Mouse (Mus musculus): ENCODE measurements around the gene Rab6b. TPM values are rescaled to one million over a fixed set of nuclear protein-coding genes. Genes with fewer than 3 reads are reported as not detected.

Rab6b gene
- total RNA-seq, 2 experiments from 2014 or later = 0.64 to 1.2 TPM

DNA sequence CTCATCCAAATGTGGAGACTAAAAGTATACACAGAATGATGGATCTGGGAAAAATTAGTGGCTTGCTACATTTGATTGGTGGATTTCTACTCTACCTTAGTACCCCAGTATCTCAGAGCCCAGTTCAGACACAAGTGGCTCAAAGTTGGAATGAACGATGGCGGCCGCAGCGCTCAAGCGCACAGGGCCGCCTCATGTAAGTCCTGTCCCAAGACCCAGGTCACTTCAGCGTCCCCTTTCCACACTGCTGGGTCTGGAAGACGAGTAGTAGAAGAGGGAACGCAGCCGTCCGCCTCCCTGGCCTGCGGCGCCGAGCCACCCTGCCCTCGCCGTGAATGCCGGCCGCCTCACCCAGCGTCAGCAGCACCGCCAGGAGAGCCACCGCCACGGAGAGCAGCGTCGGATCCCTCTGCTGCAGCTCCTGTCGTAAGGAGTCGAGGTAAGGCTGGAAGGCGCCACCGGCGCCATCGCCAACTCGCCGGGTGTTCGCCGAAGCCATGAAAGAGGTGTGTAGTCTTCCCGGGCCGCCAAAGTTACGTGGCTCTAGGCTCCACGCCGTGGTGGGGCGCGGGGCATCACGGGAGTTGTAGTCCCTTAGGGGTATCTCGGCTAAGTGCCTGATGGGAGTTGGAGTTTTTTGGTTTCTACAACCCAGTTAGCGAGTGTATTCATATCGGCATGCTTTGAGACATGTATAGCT is 90.1 kb downstream of the Rab6b start, which contains the start of gene Srprb:
TSS of gene Srprb (minus strand) at position 577 of the 700 bp plus-strand sequence.
- peak; percentile 95 for DNase-seq (ENCODE audit: low spot score)

DNA sequence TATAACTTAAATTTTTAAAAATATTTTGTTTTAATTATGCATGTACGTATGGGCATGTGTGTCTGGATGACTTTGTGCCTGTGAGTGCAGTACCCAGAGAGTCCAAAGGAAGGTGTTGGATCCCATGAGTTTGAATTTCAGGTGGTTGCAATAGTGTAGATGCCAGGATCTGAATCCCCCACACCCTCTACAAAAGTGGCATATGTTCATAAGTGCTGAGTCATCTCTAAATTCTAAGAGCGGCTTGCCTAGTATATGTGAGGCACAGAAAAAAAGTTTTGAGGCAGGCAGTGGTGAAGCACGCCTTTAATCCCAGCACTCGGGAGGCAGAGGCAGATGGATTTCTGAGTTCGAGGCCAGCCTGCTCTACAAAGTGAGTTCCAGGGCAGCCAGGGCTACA is 94.2 kb downstream of the Rab6b start:
- DNase-seq (ENCODE audit: low spot score) = no peak

DNA sequence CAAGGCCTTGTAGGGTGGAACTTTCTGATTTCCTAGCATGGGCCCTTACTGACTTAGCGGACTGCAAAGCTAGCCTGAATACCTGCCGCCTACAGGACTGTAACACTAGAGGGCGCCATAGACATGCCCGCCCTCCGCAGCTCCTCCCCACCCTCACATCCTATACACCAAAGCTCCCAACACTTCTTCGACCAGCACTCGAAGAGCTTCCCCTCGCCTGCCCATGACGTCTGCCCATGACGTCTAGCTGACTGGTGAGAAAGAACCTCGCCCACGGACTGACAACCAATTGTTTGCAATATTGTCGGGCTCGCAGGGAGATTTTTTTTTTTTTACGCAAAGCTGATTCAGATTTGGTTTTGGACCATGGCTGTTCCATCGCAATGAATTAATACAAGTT is 96.3 kb downstream of the Rab6b start:
- peak; percentile 59 for DNase-seq (ENCODE audit: low spot score)

GRCm38 (mm10) chr9:103208802-103209423 is 97.3 kb downstream of the Rab6b start:
- DNase-seq (ENCODE audit: low spot score) = no peak

- no peak for DNase-seq (ENCODE audit: low spot score)
These were observed 101.2 kb downstream of the Rab6b start for GRCm38 (mm10) chr9:103212654-103213420.

- DNase-seq (ENCODE audit: low spot score) = peak; percentile 30
These were observed 102.0 kb downstream of the Rab6b start for GRCm38 (mm10) chr9:103213631-103214030.

DNA sequence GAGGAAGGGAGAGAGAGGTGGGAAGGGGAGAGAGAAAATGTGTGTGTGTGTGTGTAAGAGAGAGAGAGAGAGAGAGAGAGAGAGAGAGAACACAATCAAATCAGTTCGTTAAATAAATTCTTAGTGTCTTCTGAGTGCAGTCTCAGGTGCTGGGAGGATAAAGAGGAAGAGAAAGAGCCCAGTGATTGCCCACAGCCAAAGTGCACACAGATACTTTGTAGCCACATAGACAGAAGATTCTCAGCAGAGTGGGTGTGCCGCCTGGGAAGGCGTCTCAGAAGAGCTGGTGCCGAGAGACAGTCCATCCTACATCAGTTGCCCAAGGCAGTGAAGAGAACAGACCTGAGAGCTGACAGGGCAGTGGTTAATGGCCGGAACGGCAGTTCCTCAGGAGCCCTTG is 102.7 kb downstream of the Rab6b start:
- DNase-seq (ENCODE audit: low spot score) = no peak

DNA sequence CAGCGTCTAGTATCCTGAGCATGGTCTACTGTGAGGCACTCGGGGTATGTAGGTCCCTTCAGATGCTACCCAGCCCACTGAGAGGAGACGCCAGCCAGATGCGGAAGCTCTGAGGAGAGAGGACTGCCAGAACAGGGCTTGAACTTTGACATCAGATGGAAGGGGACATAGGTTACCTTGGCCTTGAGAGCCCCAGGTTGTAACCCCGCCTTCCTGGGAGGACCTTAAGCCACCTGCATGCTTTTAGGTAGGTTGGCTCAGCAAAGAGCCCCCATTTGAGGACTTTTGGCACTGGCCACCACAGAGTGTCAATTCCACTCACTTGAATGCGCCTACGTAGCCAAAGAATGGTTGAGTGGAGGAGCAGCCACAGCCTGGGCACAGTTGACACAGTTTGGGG is 113.1 kb downstream of the Rab6b start:
- DNase-seq (ENCODE audit: low spot score) = no peak

GRCm38 (mm10) chr9:103225464-103225863 is 113.9 kb downstream of the Rab6b start:
- no peak for DNase-seq (ENCODE audit: low spot score)

DNA sequence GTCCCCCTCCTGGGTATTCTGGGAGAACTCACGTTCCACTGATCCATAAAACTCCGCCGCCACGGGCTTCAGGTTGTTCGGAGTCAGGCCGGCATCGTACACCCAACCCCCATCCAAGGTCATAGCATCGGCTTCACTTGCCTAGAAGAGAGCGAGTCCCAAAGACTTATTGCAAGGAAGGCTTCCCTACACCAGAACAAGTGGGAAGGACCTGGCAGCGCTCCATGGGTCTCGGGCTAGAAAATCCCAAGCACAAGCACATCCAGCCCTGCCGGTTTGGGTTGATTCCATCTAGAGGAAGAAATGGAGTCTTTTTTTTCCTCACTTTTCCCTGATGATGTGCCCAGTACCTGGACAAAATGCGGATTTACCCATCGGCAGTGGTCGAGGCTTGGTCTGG is 115.2 kb downstream of the Rab6b start:
- DNase-seq (ENCODE audit: low spot score) = no peak

- DNase-seq (ENCODE audit: low spot score) = no peak
These were observed 116.2 kb downstream of the Rab6b start for GRCm38 (mm10) chr9:103227760-103228159.

DNA sequence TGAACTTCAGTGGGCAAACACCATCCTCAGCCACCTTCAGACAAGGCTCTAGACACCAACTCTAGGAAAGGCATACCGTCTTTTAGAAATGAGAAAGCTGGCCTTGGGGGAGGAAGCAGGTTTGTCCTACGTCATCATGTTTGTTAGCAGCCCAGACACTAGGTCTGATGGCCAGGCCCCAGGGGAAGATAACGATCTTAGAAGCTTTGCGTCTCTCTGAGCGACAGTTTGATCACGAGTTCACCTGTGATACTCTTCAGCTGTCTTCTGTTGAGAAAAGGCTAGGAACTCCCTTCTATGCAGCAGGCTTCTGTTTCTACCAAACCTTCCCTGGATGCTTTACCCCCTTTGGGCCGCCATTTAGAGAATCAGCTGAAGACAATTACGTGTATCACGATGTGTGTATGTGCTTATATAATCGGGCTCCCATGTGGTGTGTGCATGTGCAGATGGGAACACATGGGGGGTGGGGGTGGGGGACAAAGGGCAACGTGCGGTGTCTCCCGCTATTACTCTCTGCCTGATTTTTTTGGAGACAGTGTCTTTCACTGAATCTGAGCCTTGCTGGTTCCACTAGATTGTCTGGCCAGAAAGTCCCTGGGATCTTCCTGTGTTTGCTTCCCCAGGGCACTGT is 116.9 kb downstream of the Rab6b start:
- DNase-seq (ENCODE audit: low spot score) = no peak

DNA sequence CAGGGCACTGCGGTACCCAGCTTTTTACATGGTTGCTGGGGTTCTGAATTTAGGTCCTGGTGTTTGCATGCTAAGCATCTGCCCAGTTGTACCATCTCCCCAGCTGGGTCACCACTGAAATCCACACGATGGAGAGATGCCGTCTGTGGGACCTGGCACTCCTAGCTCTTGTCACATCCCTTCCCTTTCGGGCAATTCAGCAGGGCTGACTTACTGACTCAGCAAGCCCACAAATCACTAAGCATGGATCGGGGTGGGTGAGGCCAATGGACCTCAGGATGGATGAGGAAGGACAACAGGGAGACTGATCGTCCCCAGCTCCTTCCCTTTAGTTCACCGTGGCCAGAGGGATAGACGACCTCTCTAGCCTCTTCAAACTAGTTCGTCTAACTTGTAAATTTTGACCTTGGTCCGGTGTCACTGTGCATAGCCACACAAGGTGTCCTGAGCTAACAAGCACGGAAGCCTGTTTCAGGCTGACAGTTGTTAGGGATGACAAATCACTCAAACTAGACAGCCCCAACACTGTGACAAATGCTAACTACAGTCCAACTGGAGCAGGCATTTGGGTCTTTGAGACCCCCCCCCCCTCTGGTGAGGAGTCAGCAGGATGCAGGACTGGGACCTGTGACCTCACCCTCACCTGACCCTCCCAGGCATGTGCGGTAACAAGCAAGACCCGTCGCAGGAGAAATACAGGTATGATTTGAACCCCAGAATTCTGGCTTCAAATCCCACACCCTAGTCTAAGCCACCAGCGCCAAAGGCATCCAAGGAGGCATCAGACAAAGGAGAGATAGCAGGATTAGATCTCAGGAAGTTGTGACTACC is 117.7 kb downstream of the Rab6b start:
- no peak for DNase-seq (ENCODE audit: low spot score)

DNA sequence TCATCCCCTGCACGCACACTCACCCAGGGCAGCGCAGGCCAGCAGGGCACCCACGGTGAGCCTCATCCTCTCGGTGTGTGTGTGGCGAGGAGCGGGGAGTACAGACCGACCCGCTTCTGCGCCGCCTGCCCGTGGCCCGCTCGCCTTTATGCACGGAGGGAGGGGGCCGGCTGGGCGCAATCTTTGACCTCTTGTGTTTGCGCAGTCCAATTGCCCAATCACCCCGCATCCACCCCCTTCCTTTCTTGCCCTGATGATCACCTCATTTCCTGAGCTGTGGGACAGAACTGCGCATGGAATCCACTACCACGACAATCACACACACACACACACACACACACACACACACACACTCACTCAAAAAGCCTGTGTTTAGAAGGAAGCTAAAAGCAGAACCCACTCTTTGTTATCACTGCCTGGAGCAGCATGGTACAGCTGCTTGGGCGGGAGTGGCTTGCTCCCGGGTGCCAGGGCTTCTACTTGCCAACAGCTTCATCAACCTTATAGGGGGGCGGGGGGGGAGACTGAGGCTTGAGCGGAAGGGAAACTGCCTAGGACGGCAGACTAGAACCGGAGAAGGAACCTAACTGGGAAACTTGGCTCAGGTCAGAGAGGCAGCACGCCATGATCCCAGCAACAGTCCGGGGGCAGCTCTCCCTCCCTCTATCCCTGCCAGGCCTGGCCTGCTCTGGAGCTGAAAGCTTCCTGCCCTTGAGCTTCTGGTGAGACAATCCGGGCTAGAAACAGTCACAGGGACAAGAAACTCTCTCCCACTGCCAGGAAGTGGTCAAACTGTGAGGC is 118.8 kb downstream of the Rab6b start, which contains the start of the genes Gm20425 and Trf:
TSS of gene Gm20425 (minus strand) at position 157 of the 801 bp plus-strand sequence.
TSS of gene Trf (minus strand) at position 294 of the 801 bp plus-strand sequence.
- DNase-seq (ENCODE audit: low spot score) = peak; percentile 15

DNA sequence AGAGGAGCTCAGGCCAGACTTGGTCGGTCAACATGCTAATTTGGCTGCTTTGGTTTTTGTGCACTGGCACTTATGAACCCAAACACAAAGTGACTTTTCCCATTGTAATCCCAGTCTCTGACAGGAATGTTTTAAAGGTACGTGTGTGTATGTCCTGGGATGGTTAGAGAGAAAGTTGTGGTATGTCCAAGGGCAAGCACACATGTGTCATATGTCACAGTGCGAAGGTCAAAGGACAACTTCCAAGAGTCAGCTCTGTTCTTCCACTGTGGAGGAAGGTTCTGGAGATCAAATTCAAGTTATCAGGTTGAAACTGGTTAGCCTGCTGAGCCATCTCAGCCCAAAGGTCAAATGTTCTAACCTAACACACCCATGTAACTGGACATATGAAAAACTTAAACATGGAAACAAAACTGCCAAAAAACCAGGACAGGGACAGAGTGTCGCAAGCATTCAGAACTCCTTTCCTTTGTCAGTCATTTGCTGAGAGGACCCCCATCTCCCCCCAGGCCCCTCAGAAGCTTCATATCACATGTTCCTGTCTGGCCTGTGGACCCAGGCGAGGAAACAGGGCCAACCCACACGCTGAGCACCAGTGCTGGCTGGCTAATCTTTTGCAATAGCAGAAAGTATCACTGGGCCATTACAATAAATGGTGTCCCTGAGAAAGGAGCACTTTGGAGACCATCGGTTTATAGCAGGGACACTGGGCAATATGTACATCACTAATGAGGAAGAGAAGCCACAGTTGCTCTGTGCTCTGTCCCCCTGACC is 120.8 kb downstream of the Rab6b start:
- no peak for DNase-seq (ENCODE audit: low spot score)

GRCm38 (mm10) chr9:103233006-103233395 is 121.4 kb downstream of the Rab6b start:
- DNase-seq (ENCODE audit: low spot score) = no peak

GRCm38 (mm10) chr9:103234059-103234458 is 122.5 kb downstream of the Rab6b start:
- no peak for DNase-seq (ENCODE audit: low spot score)

- DNase-seq (ENCODE audit: low spot score) = no peak
These were observed 123.1 kb downstream of the Rab6b start for GRCm38 (mm10) chr9:103234565-103235165.
